Mouse (Mus musculus) right cerebral cortex, postnatal 14 days (tissue): ENCODE results near the gene Srgap2.
"Not testable (repeated sequence)": the region's sequence is repeated elsewhere in the genome, so short reads cannot be mapped to it uniquely, and the experiment has no call there.

Experiments used
- DNase-seq: peaks from one replicate; pipeline ENCODE4 v3.0.0; 2022

Srgap2 gene

DNA sequence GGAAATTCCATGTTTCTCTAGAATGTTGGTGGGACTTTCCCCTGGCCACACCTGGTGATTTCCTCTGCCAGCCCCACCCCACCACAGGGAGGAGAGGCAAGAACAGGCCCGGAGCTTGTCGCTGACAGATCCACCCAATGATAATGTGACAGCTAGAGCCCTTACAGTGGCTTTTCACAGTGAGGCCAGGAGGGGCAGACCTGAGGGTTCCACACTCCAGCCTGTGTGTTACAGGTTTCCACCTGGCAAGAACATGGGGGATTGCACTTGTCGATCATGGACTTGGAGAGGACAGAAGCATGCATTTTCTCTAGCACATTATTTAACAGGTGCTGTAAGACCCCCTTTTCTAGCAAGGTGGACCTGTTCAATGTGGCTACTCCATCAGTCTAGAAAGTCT is 246.9 kb downstream of the Srgap2 start:
- DNase-seq: no peak

DNA sequence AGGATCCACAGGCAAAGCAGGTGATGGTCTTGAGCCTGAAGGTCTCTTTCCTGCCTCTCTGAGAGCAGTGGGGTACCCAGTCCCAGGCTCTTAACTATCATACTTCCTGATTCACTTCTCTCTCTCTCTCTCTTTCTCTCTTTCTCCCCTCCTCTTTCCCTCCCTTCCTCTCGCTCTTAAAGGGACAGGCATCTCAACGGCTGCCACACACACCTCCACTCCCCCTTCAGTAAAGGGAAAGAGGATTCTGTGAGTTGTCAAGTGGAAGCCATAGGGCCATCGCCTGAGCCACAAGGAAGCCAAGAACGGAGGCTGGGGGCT is 247.7 kb downstream of the Srgap2 start, which contains the start of gene Ikbke:
Ikbke (minus strand) TSS at position 151 of the 321 bp plus-strand sequence.
- DNase-seq: no peak

DNA sequence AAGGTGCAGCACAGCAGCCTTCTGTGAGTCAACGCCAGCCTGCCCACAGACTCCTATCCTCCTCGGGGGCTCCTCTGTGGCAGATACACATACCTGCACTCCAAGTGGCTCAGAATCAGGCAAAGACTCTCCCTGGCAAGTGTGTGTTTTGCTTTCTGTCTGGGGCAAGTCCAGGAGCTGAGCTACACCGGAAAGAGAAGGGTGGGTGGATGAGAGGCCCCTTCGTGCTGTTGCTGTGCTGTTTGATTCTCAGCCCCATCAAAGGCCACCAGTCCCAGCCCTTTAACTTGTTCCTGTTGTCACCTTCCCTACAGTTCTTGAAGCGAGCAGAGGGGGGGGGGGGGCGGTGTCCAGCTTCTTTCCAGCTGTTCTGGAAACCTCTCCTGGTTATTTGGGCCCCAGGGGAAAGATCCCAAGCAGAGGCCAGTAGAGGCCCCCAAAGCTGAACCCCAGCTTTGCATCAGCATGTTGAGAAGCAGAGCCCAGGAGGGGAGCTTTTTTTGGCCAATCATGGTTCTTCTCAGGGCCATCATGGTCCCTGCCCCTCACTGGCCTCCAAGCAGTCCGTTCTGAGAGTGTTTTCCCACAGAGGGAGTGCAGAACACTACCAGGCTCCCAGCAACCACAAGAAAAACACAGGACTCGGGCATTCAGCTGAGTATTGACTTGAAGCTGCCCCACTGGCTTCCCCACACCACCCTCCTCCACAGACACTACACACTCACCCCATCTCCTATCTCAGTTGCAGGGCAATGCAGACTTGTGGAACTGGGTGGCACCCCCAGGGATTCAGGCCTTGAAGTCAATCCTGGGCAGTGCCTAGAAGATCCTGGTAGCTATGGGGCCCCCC is 248.3 kb downstream of the Srgap2 start:
- no peak for DNase-seq

DNA sequence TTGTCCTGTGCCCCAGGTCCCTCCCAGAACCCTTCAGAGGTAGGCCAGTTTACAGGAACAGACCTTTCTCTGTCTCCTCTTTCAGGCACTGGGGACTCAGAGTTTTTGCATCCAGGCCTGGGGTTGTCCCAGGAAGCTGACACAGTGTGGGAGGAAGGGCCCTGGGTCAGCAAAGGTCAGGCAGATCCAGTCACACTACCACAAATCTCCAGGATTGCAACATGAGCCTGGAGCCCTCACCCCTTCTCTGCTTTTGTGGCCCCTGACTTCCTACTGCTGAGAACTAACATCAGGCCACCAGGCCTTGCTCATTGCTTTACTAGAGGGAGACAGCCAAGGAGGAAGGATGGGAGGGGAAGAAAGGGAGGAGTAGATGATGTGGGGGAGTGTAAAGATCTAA is 250.3 kb downstream of the Srgap2 start:
- no peak for DNase-seq

GRCm38 (mm10) chr1:131275577-131275976 is 251.6 kb downstream of the Srgap2 start:
- DNase-seq: no peak

DNA sequence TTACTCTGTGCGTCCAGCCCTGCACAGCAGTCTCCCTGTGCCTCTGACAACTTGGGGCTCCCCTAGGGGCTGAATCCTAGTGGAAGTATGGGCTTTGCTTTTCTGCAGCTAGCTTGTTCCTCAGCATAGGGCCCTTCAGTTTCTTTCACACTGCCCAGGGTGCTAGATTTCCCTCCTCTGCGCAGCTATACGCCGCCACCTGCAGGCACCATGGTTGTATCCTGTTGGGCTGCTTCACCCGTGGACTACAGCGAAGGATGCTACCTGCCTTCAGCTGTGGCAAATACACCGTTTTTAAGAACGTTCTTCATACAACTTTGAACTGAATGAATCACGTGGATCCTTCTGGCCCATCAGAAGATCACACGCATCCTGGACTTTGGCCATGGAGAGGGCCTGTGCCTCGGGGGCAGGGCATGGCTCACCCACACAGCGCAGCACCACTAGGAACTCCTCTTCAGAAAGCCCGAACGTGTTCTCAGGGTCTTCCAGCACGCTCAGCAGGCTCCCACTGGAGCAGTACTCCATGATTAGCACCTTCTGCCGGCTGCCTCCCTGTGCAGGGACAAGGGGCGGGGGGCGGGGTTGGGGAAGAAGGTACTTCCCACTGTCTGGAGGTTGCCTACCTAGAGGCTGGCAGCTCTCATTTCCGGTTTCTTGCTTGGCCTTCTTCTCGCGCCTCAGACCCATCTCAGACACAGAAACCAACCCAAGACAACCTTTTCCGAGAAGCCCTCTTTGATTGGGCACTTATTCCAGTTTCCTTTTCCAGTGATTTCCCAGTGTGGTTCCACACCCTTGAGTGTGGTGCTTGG is 252.2 kb downstream of the Srgap2 start:
- DNase-seq: no peak

DNA sequence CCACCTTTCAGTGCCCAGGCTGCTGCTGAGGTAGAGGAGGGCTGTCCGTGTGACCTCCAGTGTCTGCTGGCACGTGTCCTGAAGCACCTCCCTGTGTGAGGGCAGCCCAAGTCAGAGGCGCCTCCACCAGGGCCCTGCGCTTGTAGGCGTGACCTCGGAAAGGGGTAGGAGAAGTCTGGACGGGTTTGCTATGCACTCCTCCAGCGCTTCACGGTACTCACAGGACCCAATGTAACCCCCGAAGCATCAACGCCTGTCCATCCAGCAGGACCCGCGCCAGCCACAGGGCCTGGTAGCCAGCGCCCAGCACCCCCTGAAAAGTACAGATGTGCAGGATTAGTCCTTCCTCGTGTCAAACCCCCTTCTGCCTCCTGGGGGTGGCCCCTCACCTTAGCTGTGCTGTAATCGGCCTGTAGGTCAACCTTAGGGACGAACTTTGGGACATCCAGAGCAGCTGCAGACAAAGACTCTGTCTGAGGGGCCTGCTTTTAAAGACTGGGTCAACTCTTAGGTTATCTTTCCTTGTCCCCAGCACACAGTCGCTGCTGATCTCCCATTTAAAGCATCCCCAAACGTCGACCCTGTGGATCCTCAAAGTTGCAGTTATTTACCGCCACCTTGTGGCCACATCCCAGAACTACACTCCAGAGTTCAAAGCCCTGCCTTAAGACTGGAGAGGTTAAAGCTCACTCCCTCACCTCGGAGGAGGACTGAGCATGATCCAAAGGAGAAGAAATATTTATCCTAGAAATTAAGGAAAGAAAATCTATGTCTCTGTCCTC is 257.2 kb downstream of the Srgap2 start:
- peak; percentile 68 for DNase-seq

GRCm38 (mm10) chr1:131268776-131269175 is 258.4 kb downstream of the Srgap2 start:
- no peak for DNase-seq

DNA sequence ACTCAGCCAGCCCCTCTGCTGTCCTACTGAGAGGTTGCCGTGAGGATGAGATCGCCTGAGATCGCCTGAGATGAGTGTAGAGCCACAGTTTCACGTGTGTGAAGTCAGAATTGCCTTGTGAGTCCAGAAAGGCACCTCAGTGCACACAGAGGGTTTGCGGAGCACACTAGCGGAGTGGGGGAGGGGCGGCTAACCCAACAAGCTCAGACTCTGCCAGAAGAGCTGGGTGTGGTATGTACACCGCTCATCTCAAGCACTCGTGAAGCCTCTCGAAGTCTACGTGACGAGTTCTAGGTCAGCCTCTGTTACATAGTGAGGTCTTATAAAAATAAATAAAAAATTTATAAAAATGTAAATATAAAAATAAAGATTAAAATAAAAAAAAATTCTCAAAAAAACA is 263.2 kb downstream of the Srgap2 start:
- DNase-seq: no peak

DNA sequence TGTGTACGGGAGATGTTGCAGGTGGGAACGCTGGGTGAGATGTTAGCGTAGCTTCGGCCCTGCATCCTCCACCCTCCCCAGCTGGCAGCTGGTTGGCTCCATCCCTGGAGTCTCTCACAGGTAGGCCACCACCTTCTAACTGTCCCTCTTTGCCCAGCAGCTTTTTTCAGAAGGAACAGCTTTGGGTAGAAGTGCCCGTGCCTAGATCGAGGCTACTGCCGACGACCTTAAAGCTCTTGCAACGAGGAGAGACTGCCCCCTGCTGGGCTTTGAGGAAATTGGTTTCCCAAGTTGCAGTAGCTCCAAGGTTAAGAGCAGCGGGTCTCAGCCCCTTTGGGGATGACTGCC is 266.9 kb downstream of the Srgap2 start:
- DNase-seq: peak; percentile 77

GRCm38 (mm10) chr1:131259632-131260308 is 267.4 kb downstream of the Srgap2 start:
- no peak for DNase-seq

DNA sequence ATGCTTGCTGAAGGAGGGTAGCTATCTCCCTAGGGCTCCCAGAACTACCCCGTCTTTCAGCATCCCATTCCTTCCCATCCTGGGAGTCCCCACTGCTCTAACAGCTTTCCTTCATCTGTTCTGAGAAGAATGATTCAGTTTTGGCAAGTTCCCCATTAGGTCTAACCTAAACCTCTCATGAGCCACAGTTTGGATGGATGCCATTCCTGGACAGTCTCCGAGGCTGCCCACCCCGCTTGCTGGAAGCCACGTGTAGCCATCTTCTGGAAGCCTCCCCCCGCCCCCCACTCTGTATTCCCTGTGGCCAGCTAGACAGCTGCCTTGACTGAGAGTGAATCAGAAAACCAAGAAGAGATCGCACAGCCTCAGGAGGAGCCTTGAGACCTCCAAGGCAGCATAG is 269.9 kb downstream of the Srgap2 start:
- DNase-seq: no peak

DNA sequence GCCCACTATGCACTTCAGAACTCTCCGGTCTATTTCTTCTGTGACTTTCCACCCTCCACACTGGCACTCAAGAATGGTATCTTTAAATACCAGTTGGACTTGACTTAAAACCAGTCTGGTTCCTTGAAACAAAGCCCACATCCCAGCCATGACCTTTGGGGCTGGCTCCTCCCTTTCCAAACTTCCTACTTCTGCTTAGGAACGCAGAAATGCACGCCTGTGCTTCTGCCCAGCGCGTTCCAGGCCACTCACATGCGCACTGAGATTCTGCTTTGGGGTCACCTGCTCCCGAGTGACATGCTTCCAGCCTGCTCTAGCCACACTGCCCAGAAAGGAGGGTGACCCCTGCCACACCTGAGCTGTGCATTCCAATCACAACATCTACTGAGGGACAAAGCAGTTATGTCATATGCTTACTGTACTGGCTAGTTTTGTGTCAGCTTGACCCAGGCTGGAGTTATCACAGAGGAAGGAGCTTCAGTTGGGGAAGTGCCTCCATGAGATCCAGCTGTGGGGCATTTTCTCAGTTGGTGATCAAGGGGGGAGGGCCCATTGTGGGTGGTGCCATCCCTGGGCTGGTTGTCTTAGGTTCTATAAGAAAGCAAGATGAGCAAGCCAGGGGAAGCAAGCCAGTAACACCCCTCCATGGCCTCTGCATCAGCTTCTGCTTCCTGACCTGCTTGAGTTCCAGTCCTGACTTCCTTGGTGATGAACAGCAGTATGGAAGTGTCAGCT is 274.5 kb downstream of the Srgap2 start:
- not testable (repeated sequence) for DNase-seq

- DNase-seq: peak; percentile 39
Measured at GRCm38 (mm10) chr1:131246433-131247395, 280.4 kb downstream of the Srgap2 start.

GRCm38 (mm10) chr1:131245926-131246325 is 281.2 kb downstream of the Srgap2 start:
- peak; percentile 56 for DNase-seq

DNA sequence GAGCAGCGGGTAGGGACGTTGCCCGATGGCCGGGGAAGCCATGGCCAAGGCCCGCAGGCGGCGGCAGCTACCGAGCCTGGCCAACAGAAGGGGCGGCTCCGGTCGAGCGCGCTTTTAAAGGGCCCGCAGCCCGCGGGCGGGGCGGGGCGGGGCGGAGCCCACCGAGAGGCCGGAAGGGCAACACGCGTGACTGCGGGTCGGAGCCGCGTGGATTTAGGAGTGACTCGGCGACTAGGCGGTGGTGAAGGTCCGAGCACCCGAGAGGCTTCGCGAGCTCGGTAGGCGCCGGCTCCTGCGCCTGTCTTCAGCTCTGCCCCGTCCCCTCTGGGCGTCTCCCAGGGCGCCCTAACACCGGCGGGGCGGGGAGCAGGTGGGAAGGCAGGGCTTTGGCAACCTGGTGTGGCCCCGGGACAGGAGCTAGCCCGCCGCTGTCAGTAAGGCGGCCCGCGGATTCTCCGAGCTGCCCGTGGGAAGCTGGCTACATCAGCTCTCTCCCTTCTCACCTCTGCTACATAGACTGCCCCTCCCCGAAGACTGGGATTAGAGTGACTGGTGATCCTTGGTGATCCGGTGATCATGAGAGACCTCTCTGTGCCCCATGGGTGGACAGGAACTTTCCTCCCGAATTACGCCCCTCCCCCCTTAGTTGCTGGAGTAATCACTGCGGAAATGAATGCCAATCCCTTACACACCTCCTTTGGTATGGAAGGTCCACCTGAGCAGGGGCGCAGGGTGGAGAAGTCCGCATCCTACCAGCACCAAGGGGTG is 281.9 kb downstream of the Srgap2 start, which contains the start of gene Rassf5:
Rassf5 (minus strand) TSS at position 170 of the 768 bp plus-strand sequence.
- DNase-seq: peak; percentile 65

GRCm38 (mm10) chr1:131244536-131245088 is 282.5 kb downstream of the Srgap2 start:
- peak; percentile 19 for DNase-seq

GRCm38 (mm10) chr1:131242956-131243355 is 284.2 kb downstream of the Srgap2 start:
- no peak for DNase-seq

- DNase-seq: no peak
Measured at GRCm38 (mm10) chr1:131239576-131240193, 287.5 kb downstream of the Srgap2 start.
